Mouse (Mus musculus) 3T3-L1 (cell line): ENCODE results near the gene Ttc41.

Experiments used
- DNase-seq: peaks from one replicate; pipeline ENCODE4 v3.0.0-alpha.2; 2015; ENCODE audit warnings: low read depth, low spot score

Gene Ttc41

DNA sequence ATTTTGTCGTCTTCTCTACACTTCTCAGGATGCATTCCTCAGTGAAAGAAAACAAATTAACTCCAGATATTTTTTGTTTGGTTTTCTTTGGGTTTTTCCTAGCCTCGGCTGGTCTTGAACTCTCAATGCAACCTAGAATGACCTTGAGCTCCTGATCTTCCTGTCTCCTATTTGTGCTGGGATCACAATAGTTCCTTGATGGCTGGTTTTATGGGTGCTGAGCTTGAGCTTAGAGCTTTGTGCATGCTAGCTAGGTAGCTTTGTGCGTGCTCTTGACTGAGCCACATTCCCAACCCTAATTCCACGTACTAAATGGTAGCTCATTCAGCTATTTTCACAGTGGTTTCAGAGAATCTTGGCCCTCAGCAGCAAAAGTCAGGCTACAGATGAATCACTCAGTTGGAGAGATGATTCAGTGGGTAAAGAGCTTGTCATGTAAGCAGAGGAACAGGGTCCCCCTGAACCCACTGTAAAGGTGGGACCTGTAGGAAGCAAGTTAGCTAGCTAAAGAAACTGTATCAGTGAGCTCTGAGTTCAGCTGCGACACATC, 78.6 kb downstream of the Ttc41 start:
- DNase-seq = peak; percentile 63

DNA sequence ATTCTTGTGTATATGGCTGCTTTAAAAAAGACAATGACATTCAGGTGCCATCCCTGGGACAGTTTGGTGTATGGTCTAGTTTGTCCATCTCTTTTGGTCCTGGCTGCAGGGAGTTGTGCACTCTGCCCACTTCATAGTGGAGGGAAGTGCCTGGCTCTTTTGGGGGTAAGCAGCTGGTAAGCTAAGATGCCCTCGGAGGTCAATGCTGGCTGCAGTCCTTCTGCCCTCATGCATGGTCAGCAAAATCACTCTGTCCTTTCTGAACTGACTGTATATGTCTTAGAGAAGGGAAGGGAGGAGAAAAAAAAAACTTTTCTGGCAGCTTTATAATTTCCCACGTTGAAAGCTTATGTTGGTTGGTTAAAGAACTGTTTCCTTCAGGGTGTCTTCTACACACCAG, 79.8 kb downstream of the Ttc41 start:
- no peak for DNase-seq

DNA sequence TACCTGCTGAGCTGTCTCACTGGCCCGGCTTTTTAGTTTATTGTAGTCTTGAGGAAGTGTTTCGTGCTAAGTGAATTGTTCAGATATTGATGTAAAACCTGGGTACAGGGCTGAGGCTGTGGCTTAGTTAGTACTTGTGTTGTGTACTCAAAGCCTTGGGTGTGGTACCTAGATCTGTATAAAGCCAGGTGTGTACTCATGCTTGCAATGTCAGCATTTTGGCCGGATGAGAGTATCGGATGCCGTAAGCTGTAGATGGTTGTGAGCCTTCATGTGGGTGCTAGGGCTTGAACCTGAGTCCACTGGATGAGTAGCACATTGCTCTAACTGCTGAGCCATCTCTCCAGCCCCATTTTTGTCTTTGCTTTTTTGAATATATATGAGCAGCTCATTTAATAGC, 80.5 kb downstream of the Ttc41 start:
- DNase-seq = no peak

DNA sequence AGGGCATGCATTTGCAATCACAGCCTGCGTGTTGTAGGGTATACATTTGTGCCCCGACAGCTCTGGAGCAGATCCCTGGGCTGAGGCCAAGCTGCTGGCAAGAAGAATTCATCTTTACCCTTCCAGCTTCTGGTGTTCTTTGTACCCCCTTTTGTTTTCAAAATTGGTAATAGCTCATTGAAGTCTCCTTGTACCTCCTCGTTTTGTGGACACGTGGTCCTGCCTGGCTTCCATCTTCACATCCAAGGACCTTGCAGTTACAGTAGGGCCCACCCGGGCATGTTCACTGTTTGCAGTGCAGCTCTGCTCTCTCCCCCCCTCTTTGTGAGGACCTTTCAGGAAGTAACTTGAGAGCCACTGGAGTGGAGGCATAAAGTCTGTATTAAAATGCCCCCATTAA, 82.6 kb downstream of the Ttc41 start:
- DNase-seq = no peak

DNA sequence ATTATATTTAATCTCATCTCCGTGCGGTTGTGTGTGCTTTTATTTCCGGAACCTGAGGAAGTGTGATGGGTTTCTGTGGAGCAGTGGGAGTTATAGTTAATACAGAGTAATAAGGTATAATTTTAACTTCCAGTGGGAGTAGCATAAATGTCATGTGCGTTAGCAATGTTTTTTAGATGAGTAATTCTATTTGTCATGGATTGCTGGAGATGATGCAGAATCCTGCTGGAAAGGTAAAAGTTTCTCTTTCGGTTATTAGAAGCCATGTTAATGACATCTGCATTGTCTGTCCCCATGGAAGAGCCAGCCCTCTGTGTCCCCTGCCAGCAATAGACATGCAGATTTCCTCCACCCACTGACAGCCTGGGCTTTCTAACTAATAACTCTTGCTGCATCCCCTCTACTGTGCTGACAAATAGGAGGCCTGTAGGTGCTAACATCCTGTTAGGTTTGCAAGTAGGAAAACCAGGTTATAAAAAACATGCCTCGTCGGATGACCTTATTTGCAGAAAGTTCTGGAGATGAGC, 83.6 kb downstream of the Ttc41 start:
- DNase-seq = no peak

DNA sequence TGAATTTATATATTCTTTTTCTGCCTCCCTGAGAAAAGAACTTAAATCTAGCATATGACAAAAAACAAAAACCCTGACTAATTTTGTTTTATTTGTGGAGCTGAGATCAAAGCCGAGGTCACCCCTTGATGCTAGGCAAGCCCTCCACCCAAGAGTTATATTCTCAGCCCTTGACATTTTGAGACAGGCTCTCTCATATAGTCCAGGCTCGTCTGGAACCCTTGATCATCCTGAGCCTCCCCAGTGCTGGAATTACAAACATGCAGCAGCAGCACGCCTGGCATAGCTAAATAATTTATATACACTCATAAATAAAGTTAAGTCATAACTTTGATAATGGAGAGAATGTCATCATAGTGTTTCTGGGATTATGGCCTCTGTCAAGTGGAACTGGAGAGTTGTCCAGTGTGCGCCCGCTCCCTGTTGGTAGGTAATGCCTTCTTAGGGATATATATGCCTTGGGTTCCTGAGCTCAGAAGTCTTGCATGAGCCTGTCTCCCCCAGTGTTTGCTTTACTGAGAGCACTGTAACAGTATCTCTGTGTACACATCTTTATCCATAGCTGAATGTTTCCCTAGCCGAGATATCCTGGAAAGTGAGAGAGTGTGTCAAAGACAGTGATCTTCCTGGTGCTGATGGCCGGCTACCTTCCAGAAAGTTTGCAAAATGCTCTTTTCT, 86.0 kb downstream of the Ttc41 start:
- DNase-seq = no peak

DNA sequence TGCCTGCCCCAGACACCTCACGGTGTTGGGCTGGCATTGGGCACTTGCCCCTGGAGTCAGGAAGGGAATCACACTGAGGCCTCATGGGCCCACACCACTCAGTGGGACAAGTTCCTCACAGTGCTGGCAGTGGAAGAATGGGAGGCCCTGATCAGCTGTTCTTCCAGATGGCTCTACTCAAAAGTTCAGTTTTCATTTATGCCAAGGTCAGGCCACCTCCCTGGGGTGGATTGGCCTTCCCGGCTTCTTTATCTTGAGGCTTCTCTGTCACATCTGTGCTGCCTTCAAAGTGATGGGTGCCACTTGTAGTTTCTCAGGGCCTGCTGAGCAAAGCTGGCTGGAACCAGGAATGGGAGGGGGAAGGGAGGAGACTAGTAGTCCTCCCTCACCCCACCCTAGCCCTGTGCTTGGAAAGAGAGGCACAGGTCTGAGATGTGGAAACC, 87.9 kb downstream of the Ttc41 start:
- DNase-seq = no peak

DNA sequence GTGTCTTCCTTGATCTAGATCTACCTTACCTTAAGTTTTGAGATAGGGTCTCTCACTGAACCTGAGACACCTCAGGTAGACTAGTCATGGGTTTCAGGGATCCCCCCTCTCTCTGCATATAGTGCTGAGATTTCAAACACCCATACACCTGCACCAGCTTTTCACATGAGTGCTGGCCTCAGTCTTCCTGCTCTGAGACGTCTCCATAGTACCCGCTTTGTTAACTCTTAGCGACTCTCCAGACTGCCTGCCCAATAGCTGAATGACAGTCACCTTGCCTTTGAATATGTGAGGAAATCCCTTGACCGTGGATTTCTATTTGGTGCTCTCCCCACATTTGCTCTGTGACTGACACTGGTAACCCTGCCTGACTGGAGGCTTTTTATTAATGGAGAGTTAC, 88.6 kb downstream of the Ttc41 start:
- no peak for DNase-seq

DNA sequence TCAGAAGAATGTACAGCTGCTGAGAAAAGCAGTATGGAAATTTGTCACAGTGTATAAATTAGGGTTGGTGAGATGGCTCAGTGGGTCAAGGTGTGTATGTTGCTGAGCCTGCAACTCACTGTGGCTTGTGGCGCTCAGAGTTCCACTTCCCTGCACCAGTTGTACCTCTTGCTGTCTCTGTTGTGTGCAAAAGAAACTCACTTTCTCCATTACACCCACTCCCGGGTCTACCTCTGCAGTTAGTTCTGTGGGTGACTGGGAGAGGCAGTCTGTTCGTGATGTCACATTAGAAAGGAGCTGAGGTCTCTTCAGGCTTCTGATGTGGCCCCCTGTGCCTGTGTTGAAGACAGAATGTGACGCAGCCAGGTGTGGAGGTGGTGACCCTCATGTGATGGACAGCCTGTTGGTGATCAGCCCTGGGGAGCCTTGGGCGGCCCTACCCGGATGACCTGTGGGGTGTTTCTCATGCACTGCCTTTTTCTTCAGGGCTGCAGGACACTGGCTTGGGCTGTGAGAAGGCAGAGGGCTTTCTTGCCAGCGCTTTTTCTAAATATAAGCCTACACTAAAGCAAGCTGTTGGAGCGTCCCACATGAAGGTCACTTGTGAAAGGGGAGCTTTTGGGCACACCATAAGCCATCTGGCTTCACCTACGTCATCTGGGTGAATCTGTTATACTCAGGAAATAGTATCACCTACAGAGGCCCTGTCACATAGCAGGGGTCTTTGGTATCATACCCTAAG, 89.4 kb downstream of the Ttc41 start:
- DNase-seq = no peak

DNA sequence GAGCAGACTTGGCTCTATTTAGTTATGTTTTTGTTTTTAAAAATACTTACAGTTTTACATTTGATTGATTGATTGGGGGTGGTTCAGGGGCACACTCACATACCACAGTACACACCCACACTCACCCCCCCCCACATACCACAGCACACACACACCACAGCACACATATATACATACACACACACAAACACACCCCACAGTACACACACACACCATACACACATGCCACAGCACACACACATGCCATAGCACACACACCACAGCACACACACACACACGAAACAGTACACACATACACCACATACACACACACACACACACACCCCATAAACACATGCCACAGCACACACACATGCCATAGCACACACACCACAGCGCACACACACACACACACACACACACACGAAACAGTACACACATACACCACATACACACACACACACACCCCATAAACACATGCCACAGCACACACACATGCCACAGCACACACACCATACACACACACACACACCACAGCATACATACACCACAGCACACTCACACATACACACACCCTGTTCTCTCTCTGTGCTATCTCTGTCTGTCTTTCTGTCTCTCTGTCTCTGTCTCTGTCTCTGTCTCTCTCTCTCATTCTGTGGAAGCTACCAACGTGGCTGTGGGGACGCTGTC, 90.6 kb downstream of the Ttc41 start:
- DNase-seq = no peak

DNA sequence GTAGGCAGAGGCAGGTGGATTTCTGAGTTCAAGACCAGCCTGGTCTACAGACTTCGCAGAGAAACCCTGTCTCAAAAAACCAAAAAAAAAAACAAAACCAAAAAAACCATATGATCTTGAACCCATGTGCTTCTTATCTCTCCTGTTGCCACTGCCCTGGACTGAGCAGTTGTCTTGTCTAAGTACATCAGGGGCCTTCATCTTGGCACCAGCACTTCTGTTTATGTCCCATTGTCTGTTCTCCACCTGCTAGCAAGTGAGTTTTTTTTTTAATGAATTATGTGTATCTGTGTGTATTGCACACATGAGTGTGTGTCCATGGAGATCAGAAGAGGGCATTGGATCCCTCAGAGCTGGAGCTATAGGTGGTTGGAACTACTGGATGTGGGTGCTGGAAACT, 101.8 kb downstream of the Ttc41 start:
- no peak for DNase-seq

DNA sequence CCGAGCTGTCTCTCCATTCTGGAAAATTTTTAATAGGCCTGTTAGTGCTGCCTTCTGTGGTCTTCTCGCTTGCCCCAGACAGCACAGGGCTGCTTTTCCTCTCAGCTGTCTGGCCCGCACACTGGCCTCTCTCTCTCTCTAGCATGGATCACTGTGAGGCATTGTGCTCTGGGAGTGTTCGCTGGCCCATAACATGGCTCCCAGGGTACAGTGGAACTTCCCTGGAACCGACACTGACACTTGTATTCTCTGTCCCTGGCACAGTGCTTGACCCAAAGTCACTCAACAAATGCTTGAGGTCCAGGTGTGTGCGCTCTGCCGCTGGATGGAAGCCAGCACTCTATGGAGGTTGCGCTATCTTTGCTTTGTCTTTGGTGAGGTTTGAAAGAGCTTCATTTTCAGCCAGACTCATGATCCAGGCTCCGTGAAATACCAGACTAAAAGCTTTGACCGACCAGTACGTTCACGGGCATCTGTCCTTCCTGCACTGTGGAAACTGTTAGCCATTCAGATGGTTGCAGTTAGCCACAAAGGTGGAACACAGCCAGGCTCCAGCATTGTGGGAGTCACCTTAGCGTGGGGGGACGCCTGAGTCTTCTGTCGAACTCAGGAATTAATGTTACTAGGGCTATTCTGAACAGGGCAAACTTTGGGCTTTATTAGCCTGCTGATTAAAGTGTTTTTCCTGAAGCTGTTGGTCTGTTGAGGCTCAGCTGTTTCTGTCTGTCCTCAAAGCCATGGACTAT, 102.6 kb downstream of the Ttc41 start:
- no peak for DNase-seq

DNA sequence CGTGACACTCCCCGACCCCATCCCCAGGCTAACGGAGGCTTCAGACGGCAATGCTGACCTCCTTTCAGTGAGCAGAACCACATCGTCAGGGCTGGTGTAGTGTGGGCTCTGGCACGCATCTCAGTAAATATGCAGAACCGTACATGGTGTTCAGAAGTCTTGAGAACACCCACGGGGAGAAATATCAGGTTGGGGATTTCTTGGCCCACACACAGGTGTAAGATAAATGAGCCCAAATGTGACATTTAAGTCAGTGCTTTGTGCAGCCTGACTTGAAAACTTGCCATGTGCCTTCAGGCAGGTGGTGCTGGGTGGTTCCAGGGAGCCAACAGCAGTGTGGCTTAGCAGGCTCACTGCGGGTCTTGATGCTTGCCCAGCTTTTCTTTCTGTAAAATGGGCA, 104.4 kb downstream of the Ttc41 start:
- DNase-seq = no peak

DNA sequence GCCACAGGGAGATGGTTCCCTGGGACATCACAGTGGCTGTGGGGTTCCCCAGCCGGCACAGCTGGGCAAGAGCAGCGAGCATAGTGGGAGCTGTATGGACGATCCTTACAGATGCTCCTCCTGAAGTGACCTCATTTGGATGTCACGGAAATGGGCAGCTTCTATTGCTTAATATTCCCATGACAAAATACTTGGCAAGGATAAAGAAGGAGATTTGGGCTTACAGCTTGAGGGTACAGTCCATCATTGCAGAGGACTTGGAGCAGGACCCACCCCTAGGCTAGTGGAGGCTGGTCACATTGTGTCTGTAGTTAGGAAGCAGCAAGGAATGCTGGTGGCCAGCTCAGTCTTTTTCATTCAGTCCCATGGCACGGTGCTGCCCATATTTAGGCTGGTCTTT, 105.0 kb downstream of the Ttc41 start:
- DNase-seq = no peak

DNA sequence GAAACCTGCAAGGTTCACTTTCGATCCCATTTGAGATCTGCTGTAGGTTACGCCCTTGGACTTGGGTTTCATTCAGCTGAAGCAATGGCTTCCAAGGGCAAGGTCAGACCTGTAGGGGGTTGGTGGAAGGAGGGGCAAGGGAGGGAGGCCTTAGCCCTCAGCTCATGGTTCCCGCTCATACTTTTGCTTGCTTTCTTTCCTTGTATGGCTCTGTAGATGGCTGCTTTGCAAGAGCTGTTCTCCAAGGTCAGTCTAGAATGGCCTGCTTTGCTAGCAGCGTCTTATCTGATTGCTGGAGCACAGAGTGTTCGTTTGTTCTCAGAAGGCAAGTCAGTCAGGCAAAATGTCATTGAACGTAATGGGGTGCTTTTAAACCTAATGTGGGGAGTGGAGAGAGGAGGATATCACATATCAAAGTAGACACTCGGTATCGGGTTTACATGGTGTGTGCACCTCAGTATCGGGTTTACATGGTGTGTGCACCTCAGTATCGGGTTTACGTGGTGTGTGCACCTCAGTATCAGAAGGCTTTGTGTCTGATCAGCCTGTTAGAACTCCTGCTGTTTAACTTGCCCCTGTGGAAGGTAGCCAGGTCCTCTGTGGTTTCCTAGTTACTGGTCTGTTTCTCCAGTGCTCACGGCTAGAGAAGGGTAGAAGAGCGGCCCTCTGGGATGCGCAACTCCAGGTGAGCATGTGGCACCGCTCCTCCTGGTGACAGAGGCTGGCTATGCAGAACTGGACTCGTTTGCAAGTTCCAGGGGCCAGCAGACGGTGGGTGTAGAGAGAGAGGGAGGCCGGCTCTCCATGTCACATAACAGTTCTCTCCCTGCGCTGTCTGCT, 108.9 kb downstream of the Ttc41 start:
- DNase-seq = no peak

DNA sequence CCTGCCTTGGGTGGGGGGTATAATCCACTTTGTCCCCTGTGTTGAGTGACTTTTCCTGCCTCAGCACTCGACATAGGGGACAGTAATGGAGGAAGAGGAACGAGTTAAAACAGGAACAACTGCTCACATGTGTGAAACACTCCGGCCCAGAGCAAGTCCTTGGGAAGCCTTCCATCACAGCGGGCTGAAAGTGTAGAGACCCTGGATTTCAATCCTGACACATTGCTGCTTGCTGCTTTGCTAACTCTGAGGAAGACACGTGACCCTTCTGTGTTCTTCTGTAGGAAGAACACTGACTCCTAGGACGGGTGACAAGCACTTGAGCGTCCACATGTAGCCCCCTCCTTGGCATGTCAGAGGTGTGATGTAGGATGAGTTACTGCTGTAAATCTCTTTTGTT, 109.5 kb downstream of the Ttc41 start:
- no peak for DNase-seq

DNA sequence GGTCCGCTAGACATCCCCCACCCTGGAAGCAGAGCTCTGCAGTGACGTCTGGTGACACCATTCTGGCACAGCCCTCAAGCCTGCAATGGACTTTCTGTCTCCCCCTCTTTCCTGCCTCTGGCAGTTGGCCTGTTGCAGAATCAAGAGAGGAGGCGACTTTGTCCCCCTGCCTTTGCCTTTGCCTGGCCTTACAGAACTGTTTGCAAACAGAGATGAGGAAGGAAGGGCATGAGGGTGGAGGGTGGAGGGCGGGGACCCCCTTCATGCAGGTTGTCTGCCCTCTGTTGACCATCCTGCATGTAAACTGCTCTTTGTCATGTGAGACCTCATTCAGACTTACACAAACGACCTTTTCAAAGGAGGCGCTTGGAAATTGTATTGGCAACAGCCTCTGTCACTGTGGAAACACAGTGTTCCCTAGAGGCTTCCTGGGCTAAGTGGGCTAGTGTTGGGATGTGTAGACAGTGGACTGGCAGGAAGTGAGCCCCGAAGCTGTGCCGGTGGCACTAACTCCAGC, 114.1 kb downstream of the Ttc41 start:
- DNase-seq = no peak

DNA sequence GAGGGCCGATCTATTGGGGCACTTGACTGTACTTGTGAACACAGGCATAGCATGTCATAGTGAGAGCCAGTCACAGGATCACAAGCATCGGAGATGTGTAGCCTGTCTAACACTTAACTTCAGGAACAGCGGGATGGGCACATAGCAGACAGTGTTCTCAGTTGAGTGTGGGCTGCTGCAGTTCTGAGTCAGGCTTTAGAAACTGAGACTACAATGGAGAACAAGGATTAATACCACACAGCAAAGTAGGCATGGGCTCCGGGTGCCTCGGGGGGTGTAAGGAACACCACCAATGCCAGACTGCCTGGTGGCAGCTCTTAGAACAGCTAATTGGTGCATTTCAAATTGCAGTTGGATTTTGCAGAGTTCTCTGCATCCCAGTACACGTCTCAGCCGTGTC, 115.4 kb downstream of the Ttc41 start:
- DNase-seq = no peak

DNA sequence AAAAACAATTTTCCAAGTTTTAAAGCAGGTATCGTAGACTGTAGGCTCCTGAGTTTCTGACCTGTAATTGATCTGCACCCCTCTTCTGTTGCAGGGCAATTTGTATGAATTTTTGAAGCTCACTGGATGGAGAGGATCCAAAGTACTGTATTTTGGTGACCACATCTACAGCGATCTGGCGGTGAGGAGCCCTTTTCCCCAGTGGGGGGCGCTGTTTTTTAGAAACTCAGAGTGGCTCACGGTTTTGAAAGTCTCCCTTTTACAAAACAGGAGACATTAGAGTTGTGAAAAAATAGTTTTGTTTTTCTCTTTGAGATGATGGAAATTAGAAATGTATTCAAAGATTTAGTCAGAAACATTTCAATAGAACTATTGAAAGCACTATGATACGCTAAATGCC, 118.5 kb downstream of the Ttc41 start:
- no peak for DNase-seq

DNA sequence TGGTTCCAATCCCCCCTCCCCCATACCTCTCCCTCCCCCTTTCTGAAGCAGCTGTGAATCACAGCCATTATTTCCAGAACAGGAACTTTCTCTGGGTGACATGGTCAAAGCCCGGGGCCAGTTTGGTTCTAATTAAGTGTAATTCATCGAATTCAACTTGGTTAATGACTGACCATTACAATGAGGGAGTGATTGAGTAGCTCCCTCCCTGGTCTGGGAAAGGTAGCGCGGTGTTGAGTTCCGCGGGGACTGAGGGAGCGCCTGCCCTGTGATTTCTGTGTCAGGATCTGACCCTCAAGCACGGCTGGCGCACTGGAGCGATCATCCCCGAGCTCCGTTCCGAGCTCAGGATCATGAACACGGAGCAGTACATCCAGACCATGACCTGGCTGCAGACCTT, 119.3 kb downstream of the Ttc41 start:
- DNase-seq = no peak
